Mouse (Mus musculus) forebrain, embryonic 15.5 days (tissue): ENCODE data around the gene Tmem240. TPM values are rescaled to one million over a fixed set of nuclear protein-coding genes. Genes with fewer than 3 reads are reported as not detected.

Experiments
- ATAC-seq: fragments of 200-750 bp; cut with Nextera tagmentation; replicated peaks from 2 replicates; pipeline ENCODE4 v1.8.0; 2017; ENCODE audit warnings: mild to moderate bottlenecking, moderate TSS enrichment, moderate library complexity
- H3K27ac ChIP-seq: fragments of 300-500 bp; sonication (generic); replicated peaks from 2 replicates; pipeline ENCODE4 v1.5.1; 2015; ENCODE audit warnings: mild to moderate bottlenecking, inconsistent platforms
- H3K27me3 ChIP-seq: fragments of 300-500 bp; sonication (generic); 2 replicates; pipeline ENCODE4 v1.6.1; 2015; ENCODE audit warnings: inconsistent platforms
- H3K36me3 ChIP-seq: fragments of 300-500 bp; sonication (generic); 2 replicates; pipeline ENCODE4 v1.6.1; 2015; ENCODE audit warnings: mild to moderate bottlenecking, inconsistent platforms
- H3K4me1 ChIP-seq: fragments of 300-500 bp; sonication (generic); 2 replicates; pipeline ENCODE4 v1.6.1; 2015; ENCODE audit warnings: inconsistent platforms
- H3K4me2 ChIP-seq: fragments of 300-500 bp; sonication (generic); replicated peaks from 2 replicates; pipeline ENCODE4 v1.6.1; 2015; ENCODE audit warnings: mild to moderate bottlenecking, inconsistent platforms
- H3K4me3 ChIP-seq: fragments of 300-500 bp; sonication (generic); 2 replicates; pipeline ENCODE4 v1.5.1; 2015; ENCODE audit warnings: mild to moderate bottlenecking, inconsistent platforms
- H3K9ac ChIP-seq: fragments of 300-500 bp; sonication (generic); replicated peaks from 2 replicates; pipeline ENCODE4 v1.6.1; 2015; ENCODE audit warnings: mild to moderate bottlenecking, inconsistent platforms
- H3K9me3 ChIP-seq: fragments of 300-500 bp; sonication (generic); 2 replicates; pipeline ENCODE4 v1.6.1; 2016; ENCODE audit warnings: inconsistent platforms
- WGBS: fragments of 180-500 bp; shearing (Covaris S2); methylation state at CpG from one replicate; pipeline ENCODE4 v1.1.7; 2015; ENCODE audit warnings: mixed read lengths; 5-methylcytosine and 5-hydroxymethylcytosine counted together
- polyA plus RNA-seq: library from polyadenylated mRNA; unstranded; fragments of >200 nt; fragmentation: Nextera tagmentation; extraction: Ambion mirVana; gene quantifications from 2 replicates; pipeline ENCODE4 v1.2.1, GENCODE M21; 2015

Gene Tmem240
- polyA plus RNA-seq, 1 experiment from 2014 or later, result 10.4 TPM

DNA sequence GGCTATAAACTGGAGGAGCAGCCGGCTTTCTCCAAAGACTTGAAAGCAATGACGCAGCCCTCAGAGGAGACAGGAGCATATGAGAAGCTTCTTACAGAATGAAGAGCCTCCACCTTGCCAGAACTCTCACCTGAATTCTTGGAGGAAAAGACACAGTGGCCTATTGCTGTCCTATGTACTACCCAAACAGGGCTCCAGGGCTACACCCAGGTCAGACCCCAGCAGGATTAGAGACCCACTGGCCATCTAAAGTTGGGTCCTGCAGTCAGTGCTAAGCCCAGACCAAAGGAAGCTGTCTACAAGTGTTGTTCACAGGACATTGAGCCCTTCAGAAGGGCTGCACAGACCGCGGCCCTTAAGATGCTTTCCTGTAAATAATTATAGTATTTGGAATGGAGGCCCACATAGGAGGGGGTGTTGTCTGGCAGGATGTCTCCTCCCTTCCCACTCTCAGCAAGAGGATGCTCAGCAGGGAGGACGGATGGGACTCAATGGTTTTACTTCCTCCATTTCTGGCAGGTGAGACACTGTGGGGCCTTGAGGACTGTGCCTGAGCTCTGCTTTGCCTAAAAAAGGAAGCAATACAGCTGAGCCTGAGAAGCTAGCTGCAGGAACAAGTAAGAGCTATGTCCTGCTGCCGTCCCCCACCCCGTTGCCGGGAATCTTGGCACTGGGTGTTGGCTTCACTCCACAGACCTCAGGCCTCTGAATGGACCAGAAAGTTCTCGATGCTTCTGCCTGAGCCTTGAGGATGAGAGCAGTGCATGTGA lies 40.6 kb downstream of the Tmem240 start:
- Histone ChIP-seq H3K36me3 (no peaks in the 10 kb centered on the region), H3K9me3 (no peaks in the 10 kb centered on the region), H3K4me1 (peaks cover 28% of the 10 kb centered on the region), H3K27ac (no peak overlapping the region; the same call in 1 of the 2 replicates), H3K4me2 (peak overlapping the region; percentile 66), H3K4me3 (peak overlapping the region; percentile 46), H3K27me3 (0 out of 2 replicates have a peak, but pooled peaks cover 8% of the 10 kb centered on the region), H3K9ac (peak overlapping the region; percentile 53)
- ATAC-seq, result no peak
- WGBS, result 47% methylated on average over 9 of the region's 9 CpGs

DNA sequence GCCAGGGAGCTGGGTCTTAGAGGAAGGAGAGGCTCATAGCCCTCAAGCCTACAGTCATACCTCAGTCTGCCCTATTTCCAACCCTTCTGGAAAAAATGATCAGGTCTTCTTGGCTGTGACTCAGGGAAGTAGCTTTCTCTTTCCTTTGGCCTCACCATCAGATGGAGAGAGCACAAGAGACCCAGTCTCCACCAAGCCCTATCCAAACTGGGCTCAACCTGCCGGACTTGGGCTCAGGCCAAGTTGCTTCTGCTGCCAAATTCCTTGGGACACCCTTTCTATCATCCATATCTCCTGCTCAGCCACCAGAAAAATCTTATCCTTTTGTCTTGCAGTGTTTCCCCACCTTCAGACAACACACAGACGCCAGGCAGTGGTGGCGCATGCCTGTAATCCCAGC lies 41.3 kb downstream of the Tmem240 start:
- Histone ChIP-seq H3K36me3 (no peaks in the 10 kb centered on the region), H3K27ac (no peak overlapping the region)

DNA sequence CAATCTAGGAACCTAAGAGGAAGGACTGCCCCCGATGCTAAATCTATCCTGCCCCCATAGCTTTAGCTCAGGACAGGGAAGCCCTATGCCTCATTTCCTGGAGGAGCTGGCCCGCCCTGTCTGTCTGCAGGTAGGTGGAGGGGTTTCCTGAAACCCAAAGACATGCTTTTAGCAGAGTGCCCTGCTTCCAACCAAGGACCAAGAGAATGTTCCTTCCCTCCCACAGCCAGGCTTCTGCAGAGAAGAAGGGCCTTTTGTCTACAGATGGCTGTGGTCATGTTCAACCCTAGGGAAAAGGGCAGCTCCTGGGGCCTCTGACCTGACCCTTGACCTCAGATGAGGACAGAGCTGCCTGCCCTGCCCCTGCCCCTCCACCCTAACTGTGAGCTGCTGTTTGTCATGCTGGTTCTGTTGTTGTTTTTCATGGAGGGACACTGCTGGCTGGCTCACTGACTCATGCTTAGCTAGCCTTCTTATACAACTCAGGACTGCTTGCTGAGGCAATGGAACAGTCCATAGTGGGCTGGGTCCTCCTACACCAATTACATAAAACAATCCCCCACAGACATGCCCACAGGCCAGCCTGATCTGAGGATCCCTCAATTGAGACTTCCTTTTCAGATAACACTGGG lies 42.2 kb downstream of the Tmem240 start:
- Histone ChIP-seq H3K9me3 (no peaks in the 10 kb centered on the region), H3K4me3 (no peak overlapping the region), H3K9ac (no peak overlapping the region), H3K4me1 (peaks cover 23% of the 10 kb centered on the region), H3K36me3 (no peaks in the 10 kb centered on the region), H3K27me3 (0 out of 2 replicates have a peak, but pooled peaks cover 6% of the 10 kb centered on the region), H3K27ac (no peak overlapping the region), H3K4me2 (no peak overlapping the region)
- no peak for ATAC-seq
- WGBS, result 63% methylated on average over 2 of the region's 2 CpGs

More for the DNA sequence above, 41.3 kb downstream of the Tmem240 start:
- Histone ChIP-seq H3K4me1 (peaks cover 23% of the 10 kb centered on the region), H3K4me3 (no peak overlapping the region), H3K27me3 (0 out of 2 replicates have a peak, but pooled peaks cover 8% of the 10 kb centered on the region), H3K9ac (no peak overlapping the region), H3K9me3 (no peaks in the 10 kb centered on the region), H3K4me2 (no peak overlapping the region)
- WGBS, result 62% methylated on average over 3 of the region's 3 CpGs
- no peak for ATAC-seq

DNA sequence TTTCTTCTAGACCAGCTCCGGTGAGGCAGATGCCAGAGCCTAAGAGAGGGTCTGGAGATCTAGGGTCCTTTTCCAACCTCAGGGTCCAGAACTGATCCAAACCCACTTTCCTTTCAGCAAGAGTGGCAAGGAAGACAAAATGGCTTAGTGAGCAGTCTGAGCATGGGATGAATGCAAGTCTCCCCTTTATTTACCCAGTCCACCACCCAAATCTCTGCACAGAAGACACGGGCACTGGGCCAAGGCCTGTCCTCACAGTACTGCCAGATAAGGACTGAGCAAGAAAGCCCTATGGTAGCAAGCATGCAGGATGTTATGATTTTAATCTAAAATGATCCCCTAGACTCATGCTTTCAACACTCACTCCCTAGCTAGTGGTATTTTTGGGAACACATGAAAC lies 43.2 kb downstream of the Tmem240 start:
- Histone ChIP-seq H3K9ac (no peak overlapping the region), H3K4me3 (no peak overlapping the region), H3K4me1 (peaks cover 23% of the 10 kb centered on the region), H3K36me3 (no peaks in the 10 kb centered on the region), H3K27me3 (0 out of 2 replicates have a peak, but pooled peaks cover 4% of the 10 kb centered on the region), H3K27ac (no peak overlapping the region), H3K9me3 (no peaks in the 10 kb centered on the region), H3K4me2 (no peak overlapping the region)
- 87% methylated on average over 2 of the region's 2 CpGs for WGBS
- no peak for ATAC-seq

DNA sequence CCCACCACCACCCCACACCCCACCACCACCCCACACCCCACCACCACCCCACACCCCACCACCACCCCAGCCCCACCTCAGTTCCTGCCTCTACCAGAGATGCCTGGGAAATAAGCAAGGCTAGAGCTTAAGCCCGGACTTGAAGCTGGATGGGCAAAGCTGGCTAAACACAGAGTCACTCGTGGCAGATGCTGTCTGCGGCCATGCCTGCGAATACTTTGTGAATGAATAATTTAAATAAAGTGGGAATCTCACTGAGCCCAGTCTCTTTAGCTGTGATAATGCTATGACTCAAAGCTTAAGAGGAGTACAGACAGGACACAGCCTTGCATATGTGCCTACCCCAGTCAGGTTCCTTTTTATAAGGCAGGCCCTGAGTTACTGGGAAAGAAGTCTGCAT lies 44.9 kb downstream of the Tmem240 start:
- WGBS, result 85% methylated on average over 4 of the region's 4 CpGs
- no peak overlapping the region for H3K4me3 ChIP-seq
- no peaks in the 10 kb centered on the region for H3K27me3 ChIP-seq
- H3K9ac ChIP-seq, result no peak overlapping the region
- ATAC-seq, result no peak
- no peaks in the 10 kb centered on the region for H3K36me3 ChIP-seq
- no peaks in the 10 kb centered on the region for H3K9me3 ChIP-seq
- no peak overlapping the region for H3K4me2 ChIP-seq
- H3K27ac ChIP-seq, result no peak overlapping the region
- H3K4me1 ChIP-seq, result peaks cover 22% of the 10 kb centered on the region

DNA sequence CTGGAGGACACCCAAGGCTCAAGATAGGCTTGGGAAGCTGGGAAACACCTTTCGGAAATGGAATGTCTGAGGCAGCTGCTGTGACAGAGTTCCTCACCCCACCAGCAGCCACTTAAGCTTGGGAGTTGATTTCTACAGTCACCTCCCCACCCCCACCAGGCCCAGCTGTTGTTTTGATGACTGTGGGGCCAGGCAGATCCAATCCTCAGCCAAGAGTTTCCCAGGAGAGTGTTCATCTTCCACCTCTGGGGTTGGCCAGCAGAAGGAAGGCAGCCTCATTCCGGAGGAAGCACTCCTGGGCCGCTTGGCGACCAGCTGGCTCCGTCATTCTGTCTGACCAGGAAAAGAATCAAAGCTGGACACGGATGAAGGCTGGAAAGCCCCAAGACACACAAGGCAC lies 46.3 kb downstream of the Tmem240 start:
- Histone ChIP-seq H3K36me3 (no peaks in the 10 kb centered on the region), H3K9me3 (no peaks in the 10 kb centered on the region), H3K4me1 (peaks cover 15% of the 10 kb centered on the region), H3K27me3 (no peaks in the 10 kb centered on the region), H3K9ac (no peak overlapping the region), H3K27ac (no peak overlapping the region), H3K4me3 (no peak overlapping the region), H3K4me2 (no peak overlapping the region)
- WGBS, result 39% methylated on average over 6 of the region's 6 CpGs
- no peak for ATAC-seq

DNA sequence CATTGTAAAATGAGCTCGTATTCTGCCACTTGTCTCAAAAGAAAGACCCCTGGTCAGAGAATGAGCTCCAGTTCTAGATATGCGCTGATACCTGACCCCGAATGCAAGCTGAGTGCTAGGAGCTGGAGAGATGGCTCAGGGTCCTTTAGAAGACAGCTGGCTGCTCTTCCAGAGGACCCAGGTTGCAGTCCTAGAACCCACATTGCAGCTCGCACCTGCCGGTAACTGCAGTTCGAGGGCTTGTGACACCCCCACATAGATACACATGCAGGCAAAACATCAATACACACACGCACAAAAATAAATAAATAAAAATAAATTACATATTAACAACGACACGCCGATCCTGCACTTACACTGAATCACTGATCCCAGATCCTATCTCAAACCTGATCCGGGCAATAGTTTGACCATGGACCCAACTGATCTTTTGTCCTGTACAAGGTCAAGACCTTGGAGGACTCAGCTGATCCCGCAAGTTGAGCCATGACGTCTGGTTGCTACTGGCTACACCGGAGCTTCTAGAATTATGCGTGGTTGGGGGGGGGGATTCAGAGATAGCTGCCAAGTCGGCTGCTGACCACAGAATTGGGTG lies 49.0 kb downstream of the Tmem240 start:
- no peaks in the 10 kb centered on the region for H3K27me3 ChIP-seq
- 42% methylated on average over 16 of the region's 16 CpGs for WGBS
- H3K27ac ChIP-seq, result peak overlapping the region; percentile 90

DNA sequence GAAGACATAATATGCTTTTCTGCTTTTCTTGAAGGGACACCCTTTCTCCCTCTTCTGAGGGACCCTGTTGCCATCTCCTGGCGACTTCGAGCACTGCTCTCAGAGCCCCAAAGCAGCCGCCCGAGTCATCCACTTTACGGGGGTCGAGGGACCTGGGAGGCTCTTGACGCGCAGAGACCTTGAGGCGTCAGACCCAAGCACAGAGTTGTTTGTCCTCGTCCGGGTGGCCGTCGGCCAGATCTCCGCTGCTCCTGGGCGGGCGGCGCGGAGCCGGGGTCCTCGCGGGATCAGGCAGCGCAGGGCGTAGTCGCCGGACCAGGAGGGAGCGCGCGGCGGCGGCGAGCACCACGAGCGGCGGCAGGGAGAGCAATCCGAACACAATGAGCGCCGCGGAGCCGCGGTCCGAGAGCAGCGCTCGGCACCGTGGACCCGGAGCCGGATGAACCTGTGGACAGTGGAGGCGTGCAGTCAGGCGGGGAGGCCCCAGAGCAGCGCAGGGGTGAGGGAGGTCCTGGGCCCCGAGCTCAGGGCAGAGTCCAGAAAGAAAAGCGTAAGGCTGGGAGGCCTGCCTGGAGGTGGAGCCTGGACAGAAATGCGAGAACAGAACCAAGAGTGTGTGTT lies 49.6 kb downstream of the Tmem240 start:
- WGBS, result under 1% methylated on average over 52 of the region's 52 CpGs
- Histone ChIP-seq H3K9me3 (no peaks in the 10 kb centered on the region), H3K4me3 (peak overlapping the region; percentile 81), H3K4me2 (peak overlapping the region; percentile 89), H3K27me3 (no peaks in the 10 kb centered on the region), H3K9ac (peak overlapping the region; percentile 94), H3K36me3 (no peaks in the 10 kb centered on the region), H3K27ac (peak overlapping the region; percentile 90), H3K4me1 (peaks cover 15% of the 10 kb centered on the region)
- ATAC-seq, result peak; percentile 90

More for the DNA sequence above, 49.0 kb downstream of the Tmem240 start:
- peak overlapping the region; percentile 81 for H3K4me3 ChIP-seq
- 0 out of 2 replicates have a peak, but pooled peaks have one; percentile 11 for ATAC-seq
- H3K4me2 ChIP-seq, result peak overlapping the region; percentile 89
- no peaks in the 10 kb centered on the region for H3K36me3 ChIP-seq
- peak overlapping the region; percentile 94 for H3K9ac ChIP-seq
- no peaks in the 10 kb centered on the region for H3K9me3 ChIP-seq
- peaks cover 15% of the 10 kb centered on the region for H3K4me1 ChIP-seq

DNA sequence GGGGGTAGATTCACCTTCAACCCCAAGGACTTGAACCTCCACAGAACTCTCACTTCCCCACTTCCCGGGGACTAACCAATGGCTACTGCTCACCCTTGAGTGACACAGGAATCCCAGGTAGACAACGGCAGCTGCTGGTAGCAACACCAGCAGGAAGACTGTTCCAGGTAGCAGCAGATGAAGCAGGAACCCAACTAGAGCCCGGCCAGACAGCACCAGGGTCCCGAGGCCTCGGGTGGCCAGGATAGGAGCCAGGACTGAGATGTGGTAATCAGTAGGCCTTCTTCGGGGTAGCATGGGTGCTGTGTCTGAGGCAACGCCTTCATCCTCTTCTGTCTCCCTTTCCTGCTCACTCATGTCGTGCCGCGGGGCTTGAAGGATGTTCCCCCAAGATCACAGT lies 50.6 kb downstream of the Tmem240 start:
- WGBS, result 83% methylated on average over 10 of the region's 10 CpGs
- no peak overlapping the region for H3K4me2 ChIP-seq
- peaks cover 15% of the 10 kb centered on the region for H3K4me1 ChIP-seq
- ATAC-seq, result no peak
- 0 out of 2 replicates have a peak overlapping the region, but pooled peaks have one; percentile 4 for H3K4me3 ChIP-seq
- H3K27me3 ChIP-seq, result no peaks in the 10 kb centered on the region
- no peak overlapping the region for H3K9ac ChIP-seq
- no peaks in the 10 kb centered on the region for H3K9me3 ChIP-seq
- H3K27ac ChIP-seq, result no peak overlapping the region
- no peaks in the 10 kb centered on the region for H3K36me3 ChIP-seq

DNA sequence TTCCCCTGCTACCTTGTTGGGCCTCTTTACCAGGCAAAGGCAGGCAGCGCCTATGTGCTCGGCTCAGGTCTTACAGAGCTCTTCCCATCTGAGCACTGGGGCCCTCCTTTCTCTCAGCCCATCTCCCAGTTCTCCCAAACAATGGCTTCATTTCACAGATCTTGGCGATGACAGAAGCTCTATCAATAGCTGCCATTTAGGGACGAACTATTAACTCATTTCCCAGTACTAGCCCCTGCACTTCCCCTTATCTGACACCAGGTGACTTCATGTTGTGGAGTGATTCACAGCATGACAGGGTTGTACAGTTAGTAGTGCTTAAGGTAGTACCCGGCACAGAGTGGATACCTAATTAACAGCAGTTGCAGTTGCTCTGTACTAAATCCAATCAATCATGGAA lies 51.2 kb downstream of the Tmem240 start, which contains the start of gene Tmem88b:
TSS of gene Tmem88b (minus strand) at position 56 of the 400 bp plus-strand sequence.
- H3K9ac ChIP-seq, result peak within 1 kb of the TSS; percentile 94; the same call in 1 of the 2 replicates

DNA sequence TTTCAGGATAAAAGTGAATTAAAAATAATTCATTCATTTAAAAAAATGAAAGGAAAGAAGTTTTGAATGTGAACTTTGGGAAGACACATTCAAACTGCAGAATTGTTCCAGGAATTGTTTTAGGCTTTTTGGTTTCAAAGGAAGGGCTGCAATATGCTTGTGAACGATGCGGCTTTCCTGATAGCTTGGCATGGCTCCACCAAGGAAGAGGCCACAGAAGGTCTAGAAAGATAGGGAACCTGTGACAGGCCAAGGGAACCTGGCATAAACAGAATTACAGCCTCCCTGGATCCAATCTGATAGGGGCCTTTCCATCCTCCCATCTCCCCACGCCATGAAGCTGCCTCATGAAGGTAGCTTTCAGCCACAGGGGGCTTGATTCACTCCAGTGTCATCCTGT lies 53.7 kb downstream of the Tmem240 start:
- Histone ChIP-seq H3K9ac (no peak overlapping the region), H3K27me3 (no peaks in the 10 kb centered on the region), H3K36me3 (no peaks in the 10 kb centered on the region), H3K4me1 (peaks cover 14% of the 10 kb centered on the region), H3K9me3 (no peaks in the 10 kb centered on the region), H3K27ac (no peak overlapping the region), H3K4me3 (no peak overlapping the region), H3K4me2 (no peak overlapping the region)
- no peak for ATAC-seq
- 81% methylated on average over 3 of the region's 3 CpGs for WGBS

More for the DNA sequence above, 51.2 kb downstream of the Tmem240 start, which contains the start of gene Tmem88b:
- Histone ChIP-seq H3K4me3 (peak within 1 kb of the TSS; percentile 81), H3K4me1 (peaks cover 15% of the 10 kb centered on the region), H3K27ac (no peak within 1 kb of the TSS), H3K36me3 (no peaks in the 10 kb centered on the region), H3K27me3 (no peaks in the 10 kb centered on the region), H3K9me3 (no peaks in the 10 kb centered on the region), H3K4me2 (peak within 1 kb of the TSS; percentile 89)
- ATAC-seq, result no peak
- WGBS, result 56% methylated on average over 5 of the region's 5 CpGs
